Mouse (Mus musculus): ENCODE data around the gene Clec2g. TPM values are rescaled to one million over a fixed set of nuclear protein-coding genes. Genes with fewer than 3 reads are reported as not detected.
"Not testable (repeated sequence)": the region's sequence is repeated elsewhere in the genome, so short reads cannot be mapped to it uniquely, and the experiment has no call there.

Clec2g gene
- total RNA-seq, 1 experiment from 2014 or later, result 1.0 TPM

- no peak for ATAC-seq (replicated peaks; ENCODE audit: insufficient number of reproducible peaks, low FRiP score, low TSS enrichment, poor library complexity, severe bottlenecking)
Observed at GRCm38 (mm10) chr6:128969741-128970140, 35.6 kb downstream of the Clec2g start.

GRCm38 (mm10) chr6:128970508-128971393 is 36.6 kb downstream of the Clec2g start:
- not testable (repeated sequence) for ATAC-seq (replicated peaks; ENCODE audit: insufficient number of reproducible peaks, low FRiP score, low TSS enrichment, poor library complexity, severe bottlenecking)

- no peak for ATAC-seq (replicated peaks; ENCODE audit: insufficient number of reproducible peaks, low FRiP score, low TSS enrichment, poor library complexity, severe bottlenecking)
Observed at GRCm38 (mm10) chr6:128971394-128972039, 37.3 kb downstream of the Clec2g start.

GRCm38 (mm10) chr6:128972156-128972555 is 38.0 kb downstream of the Clec2g start:
- ATAC-seq (replicated peaks; ENCODE audit: insufficient number of reproducible peaks, low FRiP score, low TSS enrichment, poor library complexity, severe bottlenecking), result no peak

- peak; percentile 34 for ATAC-seq (replicated peaks; ENCODE audit: insufficient number of reproducible peaks, low FRiP score, low TSS enrichment, poor library complexity, severe bottlenecking)
Observed at GRCm38 (mm10) chr6:128972687-128973438, 38.7 kb downstream of the Clec2g start.

GRCm38 (mm10) chr6:128973439-128973697 is 39.2 kb downstream of the Clec2g start:
- ATAC-seq (replicated peaks; ENCODE audit: insufficient number of reproducible peaks, low FRiP score, low TSS enrichment, poor library complexity, severe bottlenecking), result 0 out of 2 replicates have a peak, but pooled peaks have one; percentile 24

GRCm38 (mm10) chr6:128974850-128975249 is 40.7 kb downstream of the Clec2g start:
- peak; percentile 58 for ATAC-seq (replicated peaks; ENCODE audit: insufficient number of reproducible peaks, low FRiP score, low TSS enrichment, poor library complexity, severe bottlenecking)

- peak; percentile 66 for ATAC-seq (replicated peaks; ENCODE audit: insufficient number of reproducible peaks, low FRiP score, low TSS enrichment, poor library complexity, severe bottlenecking)
Observed at GRCm38 (mm10) chr6:128976194-128976593, 42.0 kb downstream of the Clec2g start.

GRCm38 (mm10) chr6:128981951-128982541 is 47.9 kb downstream of the Clec2g start:
- not testable (repeated sequence) for ATAC-seq (replicated peaks; ENCODE audit: insufficient number of reproducible peaks, low FRiP score, low TSS enrichment, poor library complexity, severe bottlenecking)

- no peak for ATAC-seq (replicated peaks; ENCODE audit: insufficient number of reproducible peaks, low FRiP score, low TSS enrichment, poor library complexity, severe bottlenecking)
Observed at GRCm38 (mm10) chr6:128992337-128992736, 58.2 kb downstream of the Clec2g start.

GRCm38 (mm10) chr6:128992753-128993152 is 58.6 kb downstream of the Clec2g start:
- ATAC-seq (replicated peaks; ENCODE audit: insufficient number of reproducible peaks, low FRiP score, low TSS enrichment, poor library complexity, severe bottlenecking), result peak; percentile 63

- ATAC-seq (replicated peaks; ENCODE audit: insufficient number of reproducible peaks, low FRiP score, low TSS enrichment, poor library complexity, severe bottlenecking), result no peak
Observed at GRCm38 (mm10) chr6:128993221-128993620, 59.0 kb downstream of the Clec2g start.

- no peak for ATAC-seq (replicated peaks; ENCODE audit: insufficient number of reproducible peaks, low FRiP score, low TSS enrichment, poor library complexity, severe bottlenecking)
Observed at GRCm38 (mm10) chr6:128994336-128994735, 60.2 kb downstream of the Clec2g start.

- ATAC-seq (replicated peaks; ENCODE audit: insufficient number of reproducible peaks, low FRiP score, low TSS enrichment, poor library complexity, severe bottlenecking), result no peak
Observed at GRCm38 (mm10) chr6:128994742-128995141, 60.6 kb downstream of the Clec2g start.

GRCm38 (mm10) chr6:128995250-128996053 is 61.3 kb downstream of the Clec2g start:
- ATAC-seq (replicated peaks; ENCODE audit: insufficient number of reproducible peaks, low FRiP score, low TSS enrichment, poor library complexity, severe bottlenecking), result 0 out of 2 replicates have a peak, but pooled peaks have one; percentile 17

- ATAC-seq (replicated peaks; ENCODE audit: insufficient number of reproducible peaks, low FRiP score, low TSS enrichment, poor library complexity, severe bottlenecking), result 0 out of 2 replicates have a peak, but pooled peaks have one; percentile 13
Observed at GRCm38 (mm10) chr6:128996054-128996767, 62.0 kb downstream of the Clec2g start.

GRCm38 (mm10) chr6:128996768-128997442 is 62.7 kb downstream of the Clec2g start:
- no peak for ATAC-seq (replicated peaks; ENCODE audit: insufficient number of reproducible peaks, low FRiP score, low TSS enrichment, poor library complexity, severe bottlenecking)

Data from monocyte, adult 5-6 weeks (primary cell).